Mouse (Mus musculus) forebrain, embryonic 13.5 days (tissue): ENCODE results near the gene Krt18. TPM values are rescaled to one million over a fixed set of nuclear protein-coding genes. Genes with fewer than 3 reads are reported as not detected.

Experiments used
- ATAC-seq: fragments of 200-750 bp; cut with Nextera tagmentation; 2 replicates; pipeline ENCODE4 v1.8.0; 2017
- H3K27ac ChIP-seq: fragments of 300-500 bp; sonication (generic); 2 replicates; pipeline ENCODE4 v1.5.1; 2015; ENCODE audit warnings: inconsistent platforms, mild to moderate bottlenecking, moderate library complexity
- H3K27me3 ChIP-seq: fragments of 300-500 bp; sonication (generic); 2 replicates; pipeline ENCODE4 v1.6.1; 2015; ENCODE audit warnings: mild to moderate bottlenecking, inconsistent platforms
- H3K36me3 ChIP-seq: fragments of 300-500 bp; sonication (generic); 2 replicates; pipeline ENCODE4 v1.6.1; 2015; ENCODE audit warnings: mild to moderate bottlenecking, inconsistent platforms; ENCODE audit not compliant: poor library complexity, severe bottlenecking
- H3K4me1 ChIP-seq: fragments of 300-500 bp; sonication (generic); 2 replicates; pipeline ENCODE4 v1.6.1; 2015; ENCODE audit warnings: inconsistent platforms
- H3K4me2 ChIP-seq: fragments of 300-500 bp; sonication (generic); 2 replicates; pipeline ENCODE4 v1.6.1; 2015; ENCODE audit warnings: inconsistent platforms, mild to moderate bottlenecking, moderate library complexity
- H3K4me3 ChIP-seq: fragments of 300-500 bp; sonication (generic); 2 replicates; pipeline ENCODE4 v1.5.1; 2015; ENCODE audit warnings: mild to moderate bottlenecking, inconsistent platforms
- H3K9ac ChIP-seq: fragments of 300-500 bp; sonication (generic); 2 replicates; pipeline ENCODE4 v1.6.1; 2015; ENCODE audit warnings: mild to moderate bottlenecking, inconsistent platforms
- H3K9me3 ChIP-seq: fragments of 300-500 bp; sonication (generic); replicated peaks from 2 replicates; pipeline ENCODE4 v1.6.1; 2016; ENCODE audit warnings: inconsistent platforms
- WGBS: fragments of 180-500 bp; shearing (Covaris S2); methylation state at CpG from one replicate; pipeline ENCODE4 v1.1.7; 2015; 5-methylcytosine and 5-hydroxymethylcytosine counted together
- polyA plus RNA-seq: library from polyadenylated mRNA; unstranded; fragments of >200 nt; fragmentation: Nextera tagmentation; extraction: Ambion mirVana; gene quantifications from 2 replicates; pipeline ENCODE4 v1.2.1, GENCODE M21; 2015

Krt18 gene
- polyA plus RNA-seq, 1 experiment from 2014 or later = 2.4 TPM

- H3K9ac ChIP-seq = no peak overlapping the region
- no peaks in the 10 kb centered on the region for H3K36me3 ChIP-seq
- H3K27ac ChIP-seq = no peak overlapping the region
- no peak overlapping the region for H3K4me3 ChIP-seq
- 90% methylated on average over 11 of the region's 11 CpGs for WGBS
- 0 out of 2 replicates have a peak, but pooled peaks cover 6% of the 10 kb centered on the region for H3K9me3 ChIP-seq
- H3K4me2 ChIP-seq = no peak overlapping the region
- H3K4me1 ChIP-seq = peaks cover 8% of the 10 kb centered on the region
- peaks cover 37% of the 10 kb centered on the region for H3K27me3 ChIP-seq
- no peak for ATAC-seq
Measured at GRCm38 (mm10) chr15:101999156-101999555, 28.8 kb upstream of the Krt18 start.

GRCm38 (mm10) chr15:101999676-102000335 lies 28.2 kb upstream of the Krt18 start:
- H3K27me3 ChIP-seq = peaks cover 43% of the 10 kb centered on the region
- H3K4me2 ChIP-seq = no peak overlapping the region
- 83% methylated on average over 11 of the region's 11 CpGs for WGBS
- no peak overlapping the region for H3K9ac ChIP-seq
- no peak for ATAC-seq
- H3K27ac ChIP-seq = no peak overlapping the region
- H3K4me1 ChIP-seq = peaks cover 8% of the 10 kb centered on the region
- H3K4me3 ChIP-seq = no peak overlapping the region
- H3K9me3 ChIP-seq = 0 out of 2 replicates have a peak, but pooled peaks cover 6% of the 10 kb centered on the region
- H3K36me3 ChIP-seq = no peaks in the 10 kb centered on the region

- Histone ChIP-seq H3K4me3 (peak overlapping the region; percentile 21), H3K27me3 (peaks cover 66% of the 10 kb centered on the region), H3K36me3 (no peaks in the 10 kb centered on the region), H3K27ac (no peak overlapping the region), H3K9ac (peak overlapping the region; percentile 39; the same call in 1 of the 2 replicates), H3K4me1 (peaks cover 20% of the 10 kb centered on the region), H3K4me2 (peak overlapping the region; percentile 52), H3K9me3 (no peaks in the 10 kb centered on the region)
- no peak; the same call in 1 of the 2 replicates for ATAC-seq
- 4% methylated on average over 34 of the region's 34 CpGs for WGBS
Measured at GRCm38 (mm10) chr15:102002646-102003488, 25.1 kb upstream of the Krt18 start.

GRCm38 (mm10) chr15:102003516-102003915 lies 24.5 kb upstream of the Krt18 start:
- H3K4me3 ChIP-seq = peak overlapping the region; percentile 21
- peaks cover 68% of the 10 kb centered on the region for H3K27me3 ChIP-seq
- WGBS = 9% methylated on average over 12 of the region's 12 CpGs
- H3K4me1 ChIP-seq = peaks cover 22% of the 10 kb centered on the region
- no peaks in the 10 kb centered on the region for H3K9me3 ChIP-seq
- no peak overlapping the region for H3K9ac ChIP-seq
- ATAC-seq = no peak
- no peaks in the 10 kb centered on the region for H3K36me3 ChIP-seq
- H3K27ac ChIP-seq = no peak overlapping the region
- H3K4me2 ChIP-seq = peak overlapping the region; percentile 52

GRCm38 (mm10) chr15:102004189-102004588 lies 23.8 kb upstream of the Krt18 start, which contains the start of gene Krt8:
Gene Krt8, minus strand, starts transcription at chr15:102004482.
- Histone ChIP-seq H3K4me1 (peaks cover 22% of the 10 kb centered on the region), H3K4me2 (peak within 1 kb of the TSS; percentile 52), H3K9me3 (no peaks in the 10 kb centered on the region), H3K9ac (no peak within 1 kb of the TSS), H3K27ac (no peak within 1 kb of the TSS), H3K36me3 (no peaks in the 10 kb centered on the region), H3K27me3 (peaks cover 71% of the 10 kb centered on the region), H3K4me3 (peak within 1 kb of the TSS; percentile 21)
- ATAC-seq = no peak
- WGBS = 15% methylated on average over 11 of the region's 11 CpGs

- H3K9ac ChIP-seq = no peak overlapping the region
- H3K4me2 ChIP-seq = no peak overlapping the region
- H3K27me3 ChIP-seq = peaks cover 69% of the 10 kb centered on the region
- no peak for ATAC-seq
- no peaks in the 10 kb centered on the region for H3K36me3 ChIP-seq
- WGBS = 53% methylated on average over 4 of the region's 4 CpGs
- H3K4me3 ChIP-seq = no peak overlapping the region
- H3K27ac ChIP-seq = no peak overlapping the region
- H3K9me3 ChIP-seq = no peaks in the 10 kb centered on the region
- H3K4me1 ChIP-seq = peaks cover 22% of the 10 kb centered on the region
Measured at GRCm38 (mm10) chr15:102005290-102005689, 22.7 kb upstream of the Krt18 start.

GRCm38 (mm10) chr15:102006317-102006716 lies 21.7 kb upstream of the Krt18 start:
- WGBS = 37% methylated on average over 11 of the region's 11 CpGs
- Histone ChIP-seq H3K9me3 (no peaks in the 10 kb centered on the region), H3K9ac (no peak overlapping the region), H3K36me3 (no peaks in the 10 kb centered on the region), H3K4me2 (no peak overlapping the region), H3K27me3 (peaks cover 60% of the 10 kb centered on the region), H3K4me3 (no peak overlapping the region), H3K27ac (no peak overlapping the region), H3K4me1 (peaks cover 22% of the 10 kb centered on the region)
- ATAC-seq = no peak

GRCm38 (mm10) chr15:102007097-102008069 lies 20.6 kb upstream of the Krt18 start:
- H3K4me3 ChIP-seq = no peak overlapping the region
- ATAC-seq = peak; percentile 62; the same call in 1 of the 2 replicates
- H3K9ac ChIP-seq = no peak overlapping the region
- no peak overlapping the region for H3K27ac ChIP-seq
- H3K36me3 ChIP-seq = no peaks in the 10 kb centered on the region
- 42% methylated on average over 12 of the region's 12 CpGs for WGBS
- peaks cover 54% of the 10 kb centered on the region for H3K27me3 ChIP-seq
- H3K4me2 ChIP-seq = no peak overlapping the region
- no peaks in the 10 kb centered on the region for H3K9me3 ChIP-seq
- peaks cover 22% of the 10 kb centered on the region for H3K4me1 ChIP-seq

- no peak overlapping the region for H3K4me2 ChIP-seq
- H3K27me3 ChIP-seq = peaks cover 21% of the 10 kb centered on the region
- no peak overlapping the region for H3K9ac ChIP-seq
- H3K4me3 ChIP-seq = no peak overlapping the region
- no peak overlapping the region for H3K27ac ChIP-seq
- no peaks in the 10 kb centered on the region for H3K36me3 ChIP-seq
- H3K4me1 ChIP-seq = peaks cover 18% of the 10 kb centered on the region
- 74% methylated on average over 3 of the region's 3 CpGs for WGBS
- ATAC-seq = no peak
- H3K9me3 ChIP-seq = no peaks in the 10 kb centered on the region
Measured at GRCm38 (mm10) chr15:102010569-102011245, 17.3 kb upstream of the Krt18 start.

- no peaks in the 10 kb centered on the region for H3K36me3 ChIP-seq
Measured at GRCm38 (mm10) chr15:102012260-102012765, 15.7 kb upstream of the Krt18 start.

GRCm38 (mm10) chr15:102013651-102014050 lies 14.3 kb upstream of the Krt18 start:
- Histone ChIP-seq H3K4me3 (no peak overlapping the region), H3K4me2 (no peak overlapping the region), H3K9me3 (no peaks in the 10 kb centered on the region), H3K4me1 (peaks cover 9% of the 10 kb centered on the region; the same call in 1 of the 2 replicates), H3K9ac (no peak overlapping the region), H3K27me3 (0 out of 2 replicates have a peak, but pooled peaks cover 10% of the 10 kb centered on the region), H3K36me3 (no peaks in the 10 kb centered on the region), H3K27ac (no peak overlapping the region)
- WGBS = 62% methylated on average over 3 of the region's 3 CpGs
- ATAC-seq = no peak

More at GRCm38 (mm10) chr15:102012260-102012765, 15.7 kb upstream of the Krt18 start:
- Histone ChIP-seq H3K4me2 (no peak overlapping the region), H3K4me1 (peaks cover 17% of the 10 kb centered on the region), H3K9ac (no peak overlapping the region), H3K4me3 (no peak overlapping the region), H3K27ac (no peak overlapping the region), H3K27me3 (0 out of 2 replicates have a peak, but pooled peaks cover 14% of the 10 kb centered on the region), H3K9me3 (no peaks in the 10 kb centered on the region)
- ATAC-seq = no peak
- WGBS = 56% methylated on average over 4 of the region's 4 CpGs
